Mouse (Mus musculus) stomach, embryonic 15.5 days (tissue): Measurements from ENCODE around the gene Sp7. TPM values are rescaled to one million over a fixed set of nuclear protein-coding genes. Genes with fewer than 3 reads are reported as not detected.

Source experiments
- ATAC-seq: fragments of 200-750 bp; cut with Nextera tagmentation; 2 replicates; pipeline ENCODE4 v1.8.0; 2017; ENCODE audit warnings: low read depth, moderate number of reproducible peaks, moderate TSS enrichment; ENCODE audit not compliant: insufficient read depth, low FRiP score
- H3K27ac ChIP-seq: fragments of 300-500 bp; sonication (generic); 2 replicates; pipeline ENCODE4 v1.5.1; 2015; ENCODE audit warnings: mild to moderate bottlenecking, inconsistent platforms
- H3K27me3 ChIP-seq: fragments of 300-500 bp; sonication (generic); replicated peaks from 2 replicates; pipeline ENCODE4 v1.6.1; 2015; ENCODE audit warnings: inconsistent platforms
- H3K36me3 ChIP-seq: fragments of 300-500 bp; sonication (generic); 2 replicates; pipeline ENCODE4 v1.6.1; 2015; ENCODE audit warnings: inconsistent platforms
- H3K4me1 ChIP-seq: fragments of 300-500 bp; sonication (generic); 2 replicates; pipeline ENCODE4 v1.6.1; 2015; ENCODE audit warnings: inconsistent platforms
- H3K4me2 ChIP-seq: fragments of 300-500 bp; sonication (generic); 2 replicates; pipeline ENCODE4 v1.6.1; 2015; ENCODE audit warnings: mild to moderate bottlenecking, inconsistent platforms
- H3K4me3 ChIP-seq: fragments of 300-500 bp; sonication (generic); replicated peaks from 2 replicates; pipeline ENCODE4 v1.5.1; 2015; ENCODE audit warnings: inconsistent platforms
- H3K9ac ChIP-seq: fragments of 300-500 bp; sonication (generic); 2 replicates; pipeline ENCODE4 v1.6.1; 2015; ENCODE audit warnings: inconsistent platforms
- H3K9me3 ChIP-seq: fragments of 300-500 bp; sonication (generic); 2 replicates; pipeline ENCODE4 v1.6.1; 2016; ENCODE audit warnings: inconsistent platforms
- WGBS: fragments of 180-500 bp; shearing (Covaris S2); methylation state at CpG from one replicate; pipeline ENCODE4 v1.1.7; 2015; 5-methylcytosine and 5-hydroxymethylcytosine counted together
- polyA plus RNA-seq: library from polyadenylated mRNA; unstranded; fragments of >200 nt; fragmentation: Nextera tagmentation; extraction: Ambion mirVana; gene quantifications from 2 replicates; pipeline ENCODE4 v1.2.1, GENCODE M21; 2015

The Sp7 gene
- polyA plus RNA-seq, 1 experiment from 2014 or later = 1.1 TPM

DNA sequence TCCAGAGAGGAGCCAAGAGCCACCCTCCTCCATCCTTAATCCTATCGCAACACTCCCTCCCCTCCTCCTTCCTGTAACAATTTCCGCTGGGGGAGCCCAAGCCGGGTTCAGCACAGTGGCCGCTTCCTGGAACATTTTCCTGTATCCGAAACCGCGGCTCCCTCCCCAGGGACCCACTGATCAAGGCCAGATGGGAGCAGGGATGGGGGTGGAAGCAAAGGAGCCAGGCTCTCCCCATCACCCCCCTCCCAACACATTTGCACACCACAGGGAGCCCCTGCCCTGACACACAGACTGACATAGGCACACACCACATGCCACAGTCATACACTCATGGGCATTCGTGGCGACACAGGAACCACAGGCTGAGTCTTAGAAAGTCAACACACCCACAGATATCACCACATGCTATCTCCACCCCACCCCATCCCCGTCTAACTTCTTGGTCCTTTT is 10.9 kb upstream of the Sp7 start:
- Histone ChIP-seq H3K9ac (no peak overlapping the region), H3K4me1 (peaks cover 10% of the 10 kb centered on the region), H3K9me3 (no peaks in the 10 kb centered on the region), H3K4me2 (peak overlapping the region; percentile 96), H3K4me3 (0 out of 2 replicates have a peak overlapping the region, but pooled peaks have one; percentile 60), H3K36me3 (no peaks in the 10 kb centered on the region), H3K27ac (peak overlapping the region; percentile 65), H3K27me3 (no peaks in the 10 kb centered on the region)
- ATAC-seq = no peak
- 9% methylated on average over 10 of the region's 10 CpGs for WGBS

- peak; percentile 71 for ATAC-seq
- no peaks in the 10 kb centered on the region for H3K36me3 ChIP-seq
These were observed 10.2 kb upstream of the Sp7 start for GRCm38 (mm10) chr15:102377163-102377543.

DNA sequence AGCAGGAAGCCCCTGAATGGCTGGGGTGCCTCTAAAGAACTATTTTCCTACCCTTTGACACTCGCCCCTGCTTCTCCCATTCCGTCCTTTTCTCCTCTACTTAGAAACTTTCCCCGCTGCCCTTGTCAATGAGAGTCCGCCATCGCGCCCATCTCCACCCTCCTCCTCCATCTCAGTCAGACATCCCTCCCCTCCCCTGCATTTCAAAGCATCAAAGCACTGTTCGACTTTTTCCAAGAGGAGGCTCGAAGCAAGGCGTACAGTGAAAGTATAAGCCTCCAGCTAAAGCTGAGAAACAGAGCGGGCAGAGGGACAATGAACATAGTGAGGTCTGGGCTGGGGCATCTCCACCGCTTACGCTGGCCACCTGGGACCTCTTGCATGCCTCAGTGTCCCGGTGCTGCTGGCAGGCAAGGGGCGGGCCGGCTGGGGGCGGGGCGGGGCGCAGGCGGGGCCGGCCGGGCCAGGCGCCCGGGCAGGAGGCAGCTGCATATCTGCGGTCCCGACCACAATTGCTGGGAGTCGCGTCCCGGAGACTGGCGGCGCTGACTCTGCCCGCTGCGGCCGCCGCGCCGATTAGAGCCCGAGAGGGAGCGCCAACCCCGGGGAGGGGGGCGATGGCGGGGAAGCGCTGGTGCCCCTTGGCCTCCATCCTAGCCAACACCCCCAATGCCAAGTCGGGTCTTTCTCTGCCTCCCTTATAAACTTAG is 9.6 kb upstream of the Sp7 start:
- Histone ChIP-seq H3K4me1 (peaks cover 10% of the 10 kb centered on the region), H3K9ac (peak overlapping the region; percentile 42; the same call in 1 of the 2 replicates), H3K27me3 (no peaks in the 10 kb centered on the region), H3K4me3 (peak overlapping the region; percentile 60), H3K27ac (peak overlapping the region; percentile 56; the same call in 1 of the 2 replicates), H3K9me3 (no peaks in the 10 kb centered on the region), H3K4me2 (peak overlapping the region; percentile 96), H3K36me3 (no peaks in the 10 kb centered on the region)
- 1% methylated on average over 39 of the region's 43 CpGs for WGBS
- peak; percentile 78 for ATAC-seq

More at GRCm38 (mm10) chr15:102377163-102377543, 10.2 kb upstream of the Sp7 start:
- 0% methylated on average over 7 of the region's 7 CpGs for WGBS
- Histone ChIP-seq H3K4me3 (peak overlapping the region; percentile 60), H3K9ac (peak overlapping the region; percentile 42; the same call in 1 of the 2 replicates), H3K4me2 (peak overlapping the region; percentile 96), H3K27ac (peak overlapping the region; percentile 65; the same call in 1 of the 2 replicates), H3K9me3 (no peaks in the 10 kb centered on the region), H3K4me1 (peaks cover 10% of the 10 kb centered on the region), H3K27me3 (no peaks in the 10 kb centered on the region)

GRCm38 (mm10) chr15:102370727-102371126 is 3.7 kb upstream of the Sp7 start:
- Histone ChIP-seq H3K36me3 (no peaks in the 10 kb centered on the region), H3K27me3 (0 out of 2 replicates have a peak, but pooled peaks cover 3% of the 10 kb centered on the region), H3K9ac (no peak overlapping the region), H3K4me2 (peak overlapping the region; percentile 35), H3K4me3 (peak overlapping the region; percentile 16; the same call in 1 of the 2 replicates), H3K27ac (peak overlapping the region; percentile 3; the same call in 1 of the 2 replicates), H3K4me1 (peaks cover 21% of the 10 kb centered on the region), H3K9me3 (no peaks in the 10 kb centered on the region)
- WGBS = 9% methylated on average over 10 of the region's 10 CpGs
- peak; percentile 74; the same call in 1 of the 2 replicates for ATAC-seq

- H3K9me3 ChIP-seq = no peaks in the 10 kb centered on the region
- peak overlapping the region; percentile 3; the same call in 1 of the 2 replicates for H3K27ac ChIP-seq
- H3K36me3 ChIP-seq = no peaks in the 10 kb centered on the region
- H3K9ac ChIP-seq = no peak overlapping the region
- ATAC-seq = no peak
- H3K27me3 ChIP-seq = 0 out of 2 replicates have a peak, but pooled peaks cover 3% of the 10 kb centered on the region
- peaks cover 21% of the 10 kb centered on the region for H3K4me1 ChIP-seq
- no peak overlapping the region for H3K4me3 ChIP-seq
- H3K4me2 ChIP-seq = peak overlapping the region; percentile 35; the same call in 1 of the 2 replicates
- 14% methylated on average over 13 of the region's 13 CpGs for WGBS
These were observed 3.0 kb upstream of the Sp7 start for GRCm38 (mm10) chr15:102369972-102370371.

DNA sequence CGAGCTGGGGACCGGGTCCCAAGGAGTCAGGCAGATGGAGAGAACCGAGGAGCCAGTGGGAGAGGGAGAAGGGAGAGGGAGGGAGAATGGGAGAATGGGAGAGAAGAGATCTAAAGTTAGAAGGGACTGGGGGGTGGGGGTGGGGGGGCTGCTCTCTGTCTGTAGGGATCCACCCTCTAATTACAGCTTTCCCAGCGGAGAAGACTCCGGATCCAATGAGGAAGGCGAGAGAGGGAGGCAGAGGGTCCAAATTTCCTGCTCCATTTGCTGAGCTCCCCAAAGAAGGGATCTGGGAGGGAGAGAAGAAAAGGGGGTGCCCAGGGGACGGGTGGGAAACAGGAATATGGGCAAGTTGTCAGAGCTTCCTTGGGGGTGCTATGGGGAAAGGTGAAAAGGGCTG is 744 bp downstream of the Sp7 start:
- no peaks in the 10 kb centered on the region for H3K36me3 ChIP-seq
- H3K9ac ChIP-seq = no peak overlapping the region
- H3K27me3 ChIP-seq = 0 out of 2 replicates have a peak, but pooled peaks cover 3% of the 10 kb centered on the region
- H3K9me3 ChIP-seq = no peaks in the 10 kb centered on the region
- WGBS = 19% methylated on average over 7 of the region's 7 CpGs
- ATAC-seq = no peak
- peak overlapping the region; percentile 27 for H3K4me3 ChIP-seq
- H3K27ac ChIP-seq = no peak overlapping the region
- H3K4me1 ChIP-seq = peaks cover 29% of the 10 kb centered on the region
- H3K4me2 ChIP-seq = peak overlapping the region; percentile 55

- Histone ChIP-seq H3K4me3 (no peak overlapping the region), H3K27ac (no peak overlapping the region), H3K36me3 (no peaks in the 10 kb centered on the region), H3K27me3 (0 out of 2 replicates have a peak, but pooled peaks cover 3% of the 10 kb centered on the region), H3K9me3 (no peaks in the 10 kb centered on the region), H3K4me2 (no peak overlapping the region), H3K4me1 (peaks cover 17% of the 10 kb centered on the region), H3K9ac (no peak overlapping the region)
- ATAC-seq = no peak
- 79% methylated on average over 1 of the region's 1 CpGs for WGBS
These were observed 2.3 kb downstream of the Sp7 start for GRCm38 (mm10) chr15:102364678-102365077.

- peaks cover 10% of the 10 kb centered on the region for H3K27me3 ChIP-seq
- no peaks in the 10 kb centered on the region for H3K36me3 ChIP-seq
- peaks cover 27% of the 10 kb centered on the region for H3K4me1 ChIP-seq
- WGBS = 8% methylated on average over 14 of the region's 14 CpGs
- H3K4me2 ChIP-seq = peak overlapping the region; percentile 45
- H3K9ac ChIP-seq = no peak overlapping the region
- no peak for ATAC-seq
- peak overlapping the region; percentile 14 for H3K4me3 ChIP-seq
- peak overlapping the region; percentile 48; the same call in 1 of the 2 replicates for H3K27ac ChIP-seq
- no peaks in the 10 kb centered on the region for H3K9me3 ChIP-seq
These were observed 4.3 kb downstream of the Sp7 start for GRCm38 (mm10) chr15:102362648-102363047.

- no peak overlapping the region for H3K4me3 ChIP-seq
- H3K36me3 ChIP-seq = no peaks in the 10 kb centered on the region
- no peak overlapping the region for H3K9ac ChIP-seq
- H3K4me1 ChIP-seq = peaks cover 36% of the 10 kb centered on the region
- ATAC-seq = no peak
- H3K27me3 ChIP-seq = peaks cover 20% of the 10 kb centered on the region
- H3K4me2 ChIP-seq = peak overlapping the region; percentile 46
- H3K27ac ChIP-seq = no peak overlapping the region
- H3K9me3 ChIP-seq = no peaks in the 10 kb centered on the region
- WGBS = 41% methylated on average over 5 of the region's 5 CpGs
These were observed 8.1 kb downstream of the Sp7 start for GRCm38 (mm10) chr15:102358834-102359233.

GRCm38 (mm10) chr15:102358126-102358525 is 8.9 kb downstream of the Sp7 start:
- Histone ChIP-seq H3K27me3 (peaks cover 20% of the 10 kb centered on the region), H3K4me1 (peaks cover 36% of the 10 kb centered on the region), H3K36me3 (no peaks in the 10 kb centered on the region), H3K4me3 (0 out of 2 replicates have a peak overlapping the region, but pooled peaks have one; percentile 2), H3K9me3 (no peaks in the 10 kb centered on the region), H3K4me2 (peak overlapping the region; percentile 46), H3K27ac (no peak overlapping the region), H3K9ac (no peak overlapping the region)
- WGBS = 8% methylated on average over 25 of the region's 25 CpGs
- ATAC-seq = no peak

DNA sequence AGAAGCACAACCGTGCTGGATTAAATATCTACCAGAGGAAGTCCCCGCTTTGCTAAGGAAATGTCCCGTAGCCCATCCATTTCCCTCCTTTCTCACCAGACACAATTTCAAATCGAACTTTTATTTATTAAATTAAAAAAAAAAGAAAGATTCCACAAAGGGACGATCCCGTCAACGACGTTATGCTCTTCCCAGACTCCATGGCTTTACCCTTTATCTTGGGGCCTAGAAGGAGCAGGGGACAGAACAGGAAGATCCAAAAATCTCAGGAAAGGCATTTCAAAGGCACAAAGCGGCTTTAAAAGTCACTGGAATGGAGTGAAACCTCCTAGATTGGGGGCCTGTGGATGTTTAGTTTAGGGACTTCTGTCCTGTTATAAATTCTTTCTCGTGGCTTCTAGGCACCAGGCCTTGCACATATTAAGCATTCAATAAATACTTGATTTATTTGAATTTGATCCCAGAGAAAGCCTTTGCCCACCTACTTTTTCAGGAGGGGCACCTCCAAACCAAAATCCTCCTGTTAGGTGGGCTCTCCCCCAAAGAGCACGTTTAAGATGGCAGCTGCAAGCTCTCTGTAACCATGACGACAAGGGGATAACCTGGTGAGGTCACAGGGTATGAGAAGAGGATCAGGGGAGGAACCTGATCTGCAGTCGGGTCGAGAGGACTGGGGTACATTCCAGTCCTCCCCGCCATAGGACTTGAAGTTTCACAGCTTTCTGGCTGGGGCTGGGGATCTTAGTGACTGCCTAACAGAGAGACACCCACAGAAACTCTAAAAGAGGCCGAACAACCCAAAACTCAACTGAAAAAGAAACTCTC is 10.3 kb downstream of the Sp7 start:
- Histone ChIP-seq H3K9me3 (no peaks in the 10 kb centered on the region), H3K36me3 (no peaks in the 10 kb centered on the region), H3K27ac (peak overlapping the region; percentile 79), H3K9ac (no peak overlapping the region), H3K4me3 (peak overlapping the region; percentile 50), H3K27me3 (peaks cover 20% of the 10 kb centered on the region), H3K4me2 (peak overlapping the region; percentile 93), H3K4me1 (peaks cover 28% of the 10 kb centered on the region)
- ATAC-seq = no peak
- 52% methylated on average over 16 of the region's 16 CpGs for WGBS
